Comparison of ENCODE assay signal across 22 mouse cellular contexts in the genomic region with DNA sequence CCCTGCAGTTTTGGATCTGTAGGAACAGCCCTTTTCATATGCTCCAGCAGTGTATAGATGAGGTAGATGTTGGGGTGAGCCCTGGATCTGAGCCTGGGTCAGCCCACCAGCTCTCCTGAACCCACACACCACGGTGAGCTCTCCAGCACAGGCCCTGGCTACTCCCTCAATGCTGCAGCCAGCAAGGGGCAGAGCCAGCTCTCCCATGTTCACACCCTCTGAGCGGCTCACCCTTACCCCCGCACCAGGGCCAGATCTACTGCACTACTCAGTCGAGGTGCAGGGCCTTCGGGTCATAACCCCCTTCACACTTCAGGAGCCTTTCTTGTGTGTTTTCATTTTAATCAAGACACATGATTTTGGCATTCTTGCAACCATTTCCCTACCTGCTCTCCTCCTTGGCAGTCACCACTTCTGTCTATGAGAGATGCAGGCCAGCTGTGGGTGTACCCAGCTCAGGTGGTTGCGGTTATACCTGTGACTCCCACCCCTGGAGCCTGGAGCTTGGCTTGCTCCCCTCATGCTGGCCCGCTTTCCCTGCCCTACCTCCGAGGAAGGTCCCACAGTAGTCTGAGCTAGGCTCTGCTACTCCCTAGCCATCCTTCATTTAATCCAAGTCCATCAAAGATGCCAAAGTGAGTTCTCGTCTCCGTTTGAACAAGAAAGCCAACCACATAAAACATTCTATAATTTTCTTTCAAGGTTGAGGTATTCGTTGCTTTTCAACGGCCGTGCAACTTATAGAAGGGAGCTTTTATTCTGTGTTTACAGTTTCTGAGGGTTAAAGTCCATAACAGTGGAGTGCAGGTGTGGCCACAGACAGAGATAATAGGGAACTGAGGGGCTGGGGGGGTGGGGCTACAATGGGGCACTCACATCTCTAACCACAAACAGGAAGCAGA. TPM values are rescaled to one million over a fixed set of nuclear protein-coding genes. Genes with fewer than 3 reads are reported as not detected.
DNase-seq lines count a peak whose midpoint lies in the region; ATAC-seq and TF ChIP-seq lines count a peak whose summit lies in the region.
"Had no signal": no experiment of that assay in that cellular context is flagged by ENCODE, and none has a peak within 500 bp of the region (broad histone marks: within the 10 kb centered on the region; RNA-seq: fewer than 3 reads in every experiment).

No protein-coding gene starts in this region.

- no peaks in the 10 kb centered on the region for H3K36me3 ChIP-seq in forebrain, embryonic 16.5 days (ENCODE audit: control insufficient read depth, insufficient read depth)
- H3K36me3 ChIP-seq in forebrain, embryonic 15.5 days = no peaks in the 10 kb centered on the region
- no peaks in the 10 kb centered on the region for H3K36me3 ChIP-seq in spleen, adult 2 months (ENCODE audit: control insufficient read depth, insufficient read depth, low read length)
- H3K36me3 ChIP-seq in intestine, embryonic 14.5 days (ENCODE audit: control insufficient read depth, insufficient read depth, low read length) = no peaks in the 10 kb centered on the region
- H3K36me3 ChIP-seq in stomach, embryonic 14.5 days (ENCODE audit: control insufficient read depth, insufficient read depth, low read length) = no peaks in the 10 kb centered on the region
- H3K36me3 ChIP-seq: heart, embryonic 10.5 days; kidney, embryonic 15.5 days; limb, embryonic 12.5 days; liver, embryonic 13.5 days; lung, embryonic 15.5 days had no signal

- no peak for TF ChIP-seq CTCF in spleen, adult 2 months (IDR thresholded peaks at IDR 0.05; ENCODE audit: extremely low read depth, insufficient read depth, insufficient read length, insufficient replicate concordance)

- 0 out of 2 replicates have a peak, but pooled peaks have one; percentile 23 for ATAC-seq in forebrain, embryonic 16.5 days
- no peak for ATAC-seq in forebrain, embryonic 15.5 days (replicated peaks)
- peak; percentile 49; the same call in 1 of the 2 replicates for ATAC-seq in intestine, embryonic 14.5 days (replicated peaks; ENCODE audit: low FRiP score, low TSS enrichment, low read depth)
- peak; percentile 54; the same call in 1 of the 2 replicates for ATAC-seq in stomach, embryonic 14.5 days (ENCODE audit: insufficient number of reproducible peaks, insufficient read depth, low FRiP score, low read depth)
- ATAC-seq: inflammation-experienced regulatory T-cells, adult 6 months had no signal

- intact Hi-C loops in heart, postnatal 25 days (cut with DNase I) = no loop called here

- no peaks in the 10 kb centered on the region for H3K4me1 ChIP-seq in forebrain, embryonic 16.5 days (replicated peaks; ENCODE audit: control insufficient read depth, insufficient read depth, low read length)
- no peaks in the 10 kb centered on the region for H3K4me1 ChIP-seq in forebrain, embryonic 15.5 days
- H3K4me1 ChIP-seq in spleen, adult 2 months (ENCODE audit: control insufficient read depth, insufficient read depth, insufficient read length) = peaks cover 9% of the 10 kb centered on the region; the same call in 1 of the 2 replicates
- H3K4me1 ChIP-seq in intestine, embryonic 14.5 days (replicated peaks; ENCODE audit: control insufficient read depth, insufficient read depth, low read length) = no peaks in the 10 kb centered on the region; the same call in 1 of the 2 replicates
- no peaks in the 10 kb centered on the region for H3K4me1 ChIP-seq in stomach, embryonic 14.5 days (ENCODE audit: control insufficient read depth, insufficient read depth, low read length)
- H3K4me1 ChIP-seq: embryonic facial prominence, embryonic 10.5 days; heart, embryonic 10.5 days; kidney, embryonic 15.5 days; limb, embryonic 12.5 days; liver, embryonic 13.5 days; lung, embryonic 15.5 days; neural tube, embryonic 15.5 days had no signal

- H3K27me3 ChIP-seq in forebrain, embryonic 16.5 days (replicated peaks; ENCODE audit: control insufficient read depth, insufficient read depth, low read length) = no peaks in the 10 kb centered on the region
- H3K27me3 ChIP-seq in forebrain, embryonic 15.5 days = no peaks in the 10 kb centered on the region
- H3K27me3 ChIP-seq in spleen, adult 2 months (ENCODE audit: control insufficient read depth, insufficient read depth, low read length) = no peaks in the 10 kb centered on the region
- no peaks in the 10 kb centered on the region for H3K27me3 ChIP-seq in intestine, embryonic 14.5 days (replicated peaks; ENCODE audit: control insufficient read depth, insufficient read depth, low read length)
- no peaks in the 10 kb centered on the region for H3K27me3 ChIP-seq in stomach, embryonic 14.5 days (ENCODE audit: control insufficient read depth, insufficient read depth, low read length)
- H3K27me3 ChIP-seq: CH12.LX; limb, embryonic 12.5 days; liver, embryonic 13.5 days; lung, embryonic 15.5 days; neural tube, embryonic 15.5 days had no signal

- H3K4me3 ChIP-seq in forebrain, embryonic 16.5 days (replicated peaks; ENCODE audit: low read length) = no peak overlapping the region
- no peak overlapping the region for H3K4me3 ChIP-seq in forebrain, embryonic 15.5 days
- H3K4me3 ChIP-seq in spleen, adult 2 months (ENCODE audit: extremely low read depth, insufficient read depth, insufficient read length) = no peak overlapping the region
- H3K4me3 ChIP-seq in intestine, embryonic 14.5 days (ENCODE audit: low read depth, low read length) = no peak overlapping the region
- no peak overlapping the region for H3K4me3 ChIP-seq in stomach, embryonic 14.5 days (ENCODE audit: low read depth, low read length)
- H3K4me3 ChIP-seq: embryonic facial prominence, embryonic 10.5 days; heart, embryonic 10.5 days; kidney, embryonic 15.5 days; limb, embryonic 12.5 days; liver, embryonic 13.5 days; lung, embryonic 15.5 days; midbrain, embryonic 10.5 days; neural tube, embryonic 15.5 days had no signal

- 92% methylated on average over 13 of the region's 13 CpGs for WGBS in forebrain, embryonic 16.5 days
- whole genome bisulfite sequencing in forebrain, embryonic 15.5 days = 94% methylated on average over 13 of the region's 13 CpGs
- 72% methylated on average over 13 of the region's 13 CpGs for WGBS in spleen, adult 2 months
- WGBS in intestine, embryonic 14.5 days = 81% methylated on average over 13 of the region's 13 CpGs
- WGBS in stomach, embryonic 14.5 days = 74% methylated on average over 13 of the region's 13 CpGs

- H3K9me3 ChIP-seq in forebrain, embryonic 16.5 days (ENCODE audit: control insufficient read depth, low read length) = 0 out of 2 replicates have a peak, but pooled peaks cover under 1% of the 10 kb centered on the region
- no peaks in the 10 kb centered on the region for H3K9me3 ChIP-seq in forebrain, embryonic 15.5 days
- no peaks in the 10 kb centered on the region for H3K9me3 ChIP-seq in intestine, embryonic 14.5 days (ENCODE audit: control insufficient read depth, low read length)
- no peaks in the 10 kb centered on the region; the same call in 1 of the 2 replicates for H3K9me3 ChIP-seq in stomach, embryonic 14.5 days (ENCODE audit: control insufficient read depth, low read depth, low read length)
- H3K9me3 ChIP-seq: embryonic facial prominence, embryonic 10.5 days; heart, embryonic 10.5 days; limb, embryonic 12.5 days; lung, embryonic 15.5 days; neural tube, embryonic 15.5 days had no signal

- no peak for DNase-seq in spleen, adult 2 months (ENCODE audit: low read depth in 1 of 2, low spot score in 2 of 2)
- DNase-seq in spleen, postnatal 10 days (ENCODE audit: low spot score in 2 of 2) = no peak
- no peak for DNase-seq in intestine, embryonic 14.5 days (ENCODE audit: low spot score)
- DNase-seq in gastrocnemius, postnatal 25 days = no peak
- no peak for DNase-seq in heart, postnatal 25 days (ENCODE audit: low spot score)
- DNase-seq: adrenal gland, postnatal 36 days; cerebellum, adult 8-10 months; gastrocnemius, postnatal 14 days; liver, embryonic 13.5 days; lung, postnatal 4 days had no signal

- no peak overlapping the region for H3K9ac ChIP-seq in forebrain, embryonic 16.5 days (replicated peaks; ENCODE audit: low read depth, low read length)
- H3K9ac ChIP-seq in forebrain, embryonic 15.5 days (replicated peaks) = no peak overlapping the region
- no peak overlapping the region for H3K9ac ChIP-seq in intestine, embryonic 14.5 days (ENCODE audit: low read length)
- H3K9ac ChIP-seq in stomach, embryonic 14.5 days (replicated peaks; ENCODE audit: low read depth, low read length) = no peak overlapping the region
- H3K9ac ChIP-seq: kidney, embryonic 15.5 days; limb, embryonic 12.5 days; liver, embryonic 13.5 days; lung, embryonic 15.5 days; neural tube, embryonic 15.5 days had no signal

- no peak for TF ChIP-seq POLR2A in spleen, adult 2 months (IDR thresholded peaks at IDR 0.05; ENCODE audit: low read depth, low read length)

- no peak overlapping the region for H3K27ac ChIP-seq in forebrain, embryonic 16.5 days (ENCODE audit: low read length)
- H3K27ac ChIP-seq in forebrain, embryonic 15.5 days (replicated peaks) = no peak overlapping the region
- peak overlapping the region; percentile 67 for H3K27ac ChIP-seq in spleen, adult 2 months (ENCODE audit: insufficient read depth, low read length)
- H3K27ac ChIP-seq in intestine, embryonic 14.5 days (ENCODE audit: low read depth) = no peak overlapping the region; the same call in 1 of the 2 replicates
- 0 out of 2 replicates have a peak overlapping the region, but pooled peaks have one; percentile 55 for H3K27ac ChIP-seq in stomach, embryonic 14.5 days (ENCODE audit: low read length)
- H3K27ac ChIP-seq: embryonic facial prominence, embryonic 10.5 days; heart, embryonic 10.5 days; kidney, embryonic 15.5 days; limb, embryonic 12.5 days; liver, embryonic 13.5 days; lung, embryonic 15.5 days; midbrain, embryonic 10.5 days; neural tube, embryonic 15.5 days had no signal

- no peak overlapping the region for H3K4me2 ChIP-seq in forebrain, embryonic 16.5 days (ENCODE audit: low read length)
- H3K4me2 ChIP-seq in forebrain, embryonic 15.5 days (replicated peaks) = no peak overlapping the region
- H3K4me2 ChIP-seq in intestine, embryonic 14.5 days (ENCODE audit: low read length) = no peak overlapping the region
- H3K4me2 ChIP-seq in stomach, embryonic 14.5 days (replicated peaks; ENCODE audit: low read depth, low read length) = no peak overlapping the region
- H3K4me2 ChIP-seq: kidney, embryonic 15.5 days; limb, embryonic 12.5 days; liver, embryonic 13.5 days; lung, embryonic 15.5 days; neural tube, embryonic 15.5 days had no signal

RNA-seq across cellular contexts. Expression of a gene that starts 11.7 kb away (rescaled TPM):
- polyA plus RNA-seq in forebrain, embryonic 16.5 days (2015; fragmentation: Nextera tagmentation; extraction: Ambion mirVana) = 9.5 and 10.4 TPM in 2 replicates
- polyA plus RNA-seq in forebrain, embryonic 15.5 days (2015; fragmentation: Nextera tagmentation; extraction: Ambion mirVana) = 9.2 and 9.6 TPM in 2 replicates
- polyA plus RNA-seq in spleen, adult 2 months (2012; rRNA removed) = 24.6 and 34.7 TPM in 2 replicates
- 19.4 and 22.3 TPM in 2 replicates for polyA plus RNA-seq in intestine, embryonic 14.5 days (2014; fragmentation: Nextera tagmentation; extraction: Ambion mirVana)
- polyA plus RNA-seq in stomach, embryonic 14.5 days (2014; fragmentation: Nextera tagmentation; extraction: Ambion mirVana) = 4.7 and 5.4 TPM in 2 replicates
- 1 to 10 TPM; 1.4 TPM for total RNA-seq in gastrocnemius, postnatal 25 days (2021)
- 1 to 10 TPM; 1.2 to 1.8 TPM for total RNA-seq in heart, postnatal 25 days (2021)

Comparison
In these comparisons a context has a peak if more than half of its experiments do, and no peak if none do; other contexts are left out.
1. H3K27ac ChIP-seq: peak in spleen, adult 2 months (single experiment) and stomach, embryonic 14.5 days (single experiment); none in forebrain, embryonic 16.5 days (single experiment), forebrain, embryonic 15.5 days (single experiment) and intestine, embryonic 14.5 days (single experiment).